11 mouse cellular contexts compared by ENCODE assay signal in genomic region chr19:4616546-4616945, GRCm38 (mm10). TPM values are rescaled to one million over a fixed set of nuclear protein-coding genes. Genes with fewer than 3 reads are reported as not detected.
A peak's percentile ranks its signal among the peaks of the same experiment; 100 is the strongest.
DNase-seq lines count a peak whose midpoint lies in the region; ATAC-seq lines count a peak whose summit lies in the region.
"Had no signal": no experiment of that assay in that cellular context is flagged by ENCODE, and none has a peak within 500 bp of the region (broad histone marks: within the 10 kb centered on the region; RNA-seq: fewer than 3 reads in every experiment).

No protein-coding gene starts in this region.

- peak overlapping the region; percentile 85; the same call in 1 of the 2 replicates for H3K4me3 ChIP-seq in heart, embryonic 12.5 days
- peak overlapping the region; percentile 95 for H3K4me3 ChIP-seq in midbrain, embryonic 10.5 days
- H3K4me3 ChIP-seq in midbrain, embryonic 15.5 days = no peak overlapping the region
- H3K4me3 ChIP-seq in hindbrain, embryonic 11.5 days (ENCODE audit: low read depth, low read length) = peak overlapping the region; percentile 93; the same call in 1 of the 2 replicates
- H3K4me3 ChIP-seq in neural tube, embryonic 12.5 days = no peak overlapping the region

- no peak for ATAC-seq in heart, embryonic 12.5 days (ENCODE audit: insufficient number of reproducible peaks, low FRiP score)
- ATAC-seq in midbrain, embryonic 15.5 days (replicated peaks) = no peak
- ATAC-seq in hindbrain, embryonic 11.5 days (ENCODE audit: low FRiP score) = no peak
- ATAC-seq in neural tube, embryonic 12.5 days (ENCODE audit: low FRiP score, low read depth) = no peak

- peak overlapping the region; percentile 85; the same call in 1 of the 2 replicates for H3K4me2 ChIP-seq in heart, embryonic 12.5 days
- no peak overlapping the region for H3K4me2 ChIP-seq in midbrain, embryonic 15.5 days
- H3K4me2 ChIP-seq in hindbrain, embryonic 11.5 days (replicated peaks; ENCODE audit: low read depth, low read length) = no peak overlapping the region
- H3K4me2 ChIP-seq in neural tube, embryonic 12.5 days (replicated peaks) = peak overlapping the region; percentile 85

- peaks cover 26% of the 10 kb centered on the region for H3K4me1 ChIP-seq in heart, embryonic 12.5 days (replicated peaks)
- H3K4me1 ChIP-seq in midbrain, embryonic 10.5 days = peaks cover 56% of the 10 kb centered on the region
- H3K4me1 ChIP-seq in midbrain, embryonic 15.5 days = peaks cover 42% of the 10 kb centered on the region
- H3K4me1 ChIP-seq in hindbrain, embryonic 11.5 days (replicated peaks; ENCODE audit: control insufficient read depth, insufficient read depth, low read length) = peaks cover 10% of the 10 kb centered on the region; the same call in 1 of the 2 replicates
- H3K4me1 ChIP-seq in neural tube, embryonic 12.5 days = peaks cover 40% of the 10 kb centered on the region

- intact Hi-C loops in heart, postnatal 14 days (cut with DNase I) = loop anchor here (5.0 kb wide), 2 partner anchors 104 to 119 kb away; partner anchors contain the start of genes 2010003K11Rik and Pcx

- 26% methylated on average over 4 of the region's 4 CpGs for WGBS in heart, embryonic 12.5 days
- WGBS in midbrain, embryonic 10.5 days = 54% methylated on average over 4 of the region's 4 CpGs
- WGBS in midbrain, embryonic 15.5 days = 37% methylated on average over 4 of the region's 4 CpGs
- 46% methylated on average over 4 of the region's 4 CpGs for WGBS in hindbrain, embryonic 11.5 days
- 41% methylated on average over 4 of the region's 4 CpGs for WGBS in neural tube, embryonic 12.5 days

- DNase-seq in heart, postnatal 14 days = no peak
- DNase-seq in midbrain, embryonic 10.5 days (ENCODE audit: low spot score) = no peak
- DNase-seq in hindbrain, embryonic 11.5 days (ENCODE audit: low spot score) = no peak
- DNase-seq in urinary bladder, postnatal 10 days (ENCODE audit: low spot score) = no peak
- DNase-seq in adrenal gland, postnatal 4 days (ENCODE audit: low spot score in 2 of 2) = no peak
- DNase-seq: gastrocnemius, postnatal 10 days; kidney, postnatal 10 days had no signal

- no peaks in the 10 kb centered on the region for H3K9me3 ChIP-seq in heart, embryonic 12.5 days (replicated peaks)
- H3K9me3 ChIP-seq in midbrain, embryonic 10.5 days (replicated peaks) = no peaks in the 10 kb centered on the region
- H3K9me3 ChIP-seq in midbrain, embryonic 15.5 days = no peaks in the 10 kb centered on the region
- no peaks in the 10 kb centered on the region for H3K9me3 ChIP-seq in hindbrain, embryonic 11.5 days (ENCODE audit: control insufficient read depth, low read length)
- no peaks in the 10 kb centered on the region for H3K9me3 ChIP-seq in neural tube, embryonic 12.5 days

- H3K27ac ChIP-seq in heart, embryonic 12.5 days (ENCODE audit: poor library complexity, severe bottlenecking) = no peak overlapping the region
- H3K27ac ChIP-seq in midbrain, embryonic 10.5 days (replicated peaks) = peak overlapping the region; percentile 98
- H3K27ac ChIP-seq in midbrain, embryonic 15.5 days = no peak overlapping the region
- H3K27ac ChIP-seq in hindbrain, embryonic 11.5 days (ENCODE audit: low read depth, low read length) = no peak overlapping the region
- H3K27ac ChIP-seq in neural tube, embryonic 12.5 days = no peak overlapping the region
- H3K27ac ChIP-seq: macrophage had no signal

- no peak overlapping the region; the same call in 1 of the 2 replicates for H3K9ac ChIP-seq in heart, embryonic 12.5 days
- H3K9ac ChIP-seq in midbrain, embryonic 15.5 days = no peak overlapping the region
- H3K9ac ChIP-seq in hindbrain, embryonic 11.5 days (ENCODE audit: low read depth, low read length) = no peak overlapping the region
- 0 out of 2 replicates have a peak overlapping the region, but pooled peaks have one; percentile 13 for H3K9ac ChIP-seq in neural tube, embryonic 12.5 days

- H3K36me3 ChIP-seq in heart, embryonic 12.5 days = peaks cover 35% of the 10 kb centered on the region
- H3K36me3 ChIP-seq in midbrain, embryonic 10.5 days = peaks cover 44% of the 10 kb centered on the region
- peaks cover 1% of the 10 kb centered on the region for H3K36me3 ChIP-seq in midbrain, embryonic 15.5 days (replicated peaks)
- no peaks in the 10 kb centered on the region for H3K36me3 ChIP-seq in hindbrain, embryonic 11.5 days (ENCODE audit: control insufficient read depth, insufficient read depth, low read length)
- peaks cover 41% of the 10 kb centered on the region for H3K36me3 ChIP-seq in neural tube, embryonic 12.5 days

- no peaks in the 10 kb centered on the region; the same call in 1 of the 2 replicates for H3K27me3 ChIP-seq in heart, embryonic 12.5 days (replicated peaks)
- H3K27me3 ChIP-seq in midbrain, embryonic 10.5 days (ENCODE audit: low read depth, poor library complexity, severe bottlenecking) = peaks cover 18% of the 10 kb centered on the region
- no peaks in the 10 kb centered on the region for H3K27me3 ChIP-seq in midbrain, embryonic 15.5 days (replicated peaks)
- no peaks in the 10 kb centered on the region for H3K27me3 ChIP-seq in hindbrain, embryonic 11.5 days (ENCODE audit: control insufficient read depth, insufficient read depth, low read length)
- no peaks in the 10 kb centered on the region; the same call in 1 of the 2 replicates for H3K27me3 ChIP-seq in neural tube, embryonic 12.5 days (replicated peaks)

RNA-seq across cellular contexts. Expression of gene Lrfn4, which starts 1.1 kb away (rescaled TPM):
- 7.6 and 8.0 TPM in 2 replicates for polyA plus RNA-seq in heart, embryonic 12.5 days (2016; fragmentation: Nextera tagmentation; extraction: Ambion mirVana)
- 10 to 100 TPM; 10.0 to 11.5 TPM for total RNA-seq in heart, postnatal 14 days (2021)
- polyA plus RNA-seq in midbrain, embryonic 10.5 days (2016; fragmentation: Nextera tagmentation; extraction: Ambion mirVana) = 5.6 and 6.5 TPM in 2 replicates
- polyA plus RNA-seq in midbrain, embryonic 15.5 days (2015; fragmentation: Nextera tagmentation; extraction: Ambion mirVana) = 12.7 and 13.9 TPM in 2 replicates
- polyA plus RNA-seq in hindbrain, embryonic 11.5 days (2014; fragmentation: Nextera tagmentation; extraction: Ambion mirVana) = 7.7 and 9.0 TPM in 2 replicates
- polyA plus RNA-seq in neural tube, embryonic 12.5 days (2016; fragmentation: Nextera tagmentation; extraction: Ambion mirVana) = 15.6 and 17.9 TPM in 2 replicates
- 10 to 100 TPM; 15.8 to 20.0 TPM for total RNA-seq in adrenal gland, postnatal 4 days (2021)

RNA-seq across cellular contexts. Expression of gene Rce1, which starts 8.9 kb away (rescaled TPM):
- polyA plus RNA-seq in heart, embryonic 12.5 days (2016; fragmentation: Nextera tagmentation; extraction: Ambion mirVana) = 36.5 and 38.3 TPM in 2 replicates
- total RNA-seq in heart, postnatal 14 days (2021) = 10 to 100 TPM; 10.6 to 12.4 TPM
- polyA plus RNA-seq in midbrain, embryonic 10.5 days (2016; fragmentation: Nextera tagmentation; extraction: Ambion mirVana) = 80.7 and 87.0 TPM in 2 replicates
- polyA plus RNA-seq in midbrain, embryonic 15.5 days (2015; fragmentation: Nextera tagmentation; extraction: Ambion mirVana) = 53.7 and 54.1 TPM in 2 replicates
- polyA plus RNA-seq in hindbrain, embryonic 11.5 days (2014; fragmentation: Nextera tagmentation; extraction: Ambion mirVana) = 59.8 and 64.4 TPM in 2 replicates
- 56.1 and 60.5 TPM in 2 replicates for polyA plus RNA-seq in neural tube, embryonic 12.5 days (2016; fragmentation: Nextera tagmentation; extraction: Ambion mirVana)
- total RNA-seq in adrenal gland, postnatal 4 days (2021) = 10 to 100 TPM; 35.7 to 39.5 TPM

Comparison
In these comparisons a context has a peak if more than half of its experiments do, and no peak if none do; other contexts are left out.
1. H3K4me3 ChIP-seq: peak in heart, embryonic 12.5 days (single experiment), midbrain, embryonic 10.5 days (single experiment) and hindbrain, embryonic 11.5 days (single experiment); none in midbrain, embryonic 15.5 days (single experiment) and neural tube, embryonic 12.5 days (single experiment).
2. H3K4me2 ChIP-seq: peak in heart, embryonic 12.5 days (single experiment) and neural tube, embryonic 12.5 days (single experiment); none in midbrain, embryonic 15.5 days (single experiment) and hindbrain, embryonic 11.5 days (single experiment).